Mouse (Mus musculus) retina, embryonic 14.5 days (tissue): ENCODE results near the gene Cfi.

Source experiments
- DNase-seq: peaks from one replicate; pipeline ENCODE4 v3.0.0-alpha.2; 2015; ENCODE audit warnings: low spot score

Gene Cfi

DNA sequence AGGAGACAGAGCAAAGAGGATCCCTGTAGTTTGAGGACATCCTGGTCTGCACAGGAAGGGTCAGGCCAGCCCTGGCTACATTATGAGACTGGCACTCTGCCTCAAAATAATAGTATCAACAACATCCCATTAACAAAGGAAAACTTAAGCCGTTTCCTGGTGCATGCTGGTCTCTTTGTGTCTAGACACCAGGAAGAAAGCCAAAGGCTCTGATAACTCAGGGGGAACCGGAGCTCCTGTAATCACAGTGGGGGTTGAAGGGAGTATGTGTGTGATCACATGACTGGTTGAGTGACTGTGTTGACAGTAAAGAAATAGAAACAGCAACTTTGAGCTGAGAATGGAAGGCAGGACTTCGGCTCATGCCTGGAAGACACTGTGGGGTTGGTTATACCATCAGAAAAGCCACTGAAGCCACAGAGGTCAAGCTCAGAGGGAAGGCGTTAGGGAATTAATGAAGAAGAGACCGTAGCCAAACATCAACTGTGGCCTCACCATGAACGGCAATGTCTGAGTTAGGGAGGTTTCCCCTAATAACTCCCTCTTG, at the start of gene Cfi:
TSS of gene Cfi (plus strand) at position 497 of the 547 bp plus-strand sequence.
- no peak for DNase-seq

GRCm38 (mm10) chr3:129793801-129794200, 41.9 kb upstream of the Cfi start:
- DNase-seq: no peak

- no peak for DNase-seq
Measured at GRCm38 (mm10) chr3:129797341-129797740, 38.3 kb upstream of the Cfi start.

DNA sequence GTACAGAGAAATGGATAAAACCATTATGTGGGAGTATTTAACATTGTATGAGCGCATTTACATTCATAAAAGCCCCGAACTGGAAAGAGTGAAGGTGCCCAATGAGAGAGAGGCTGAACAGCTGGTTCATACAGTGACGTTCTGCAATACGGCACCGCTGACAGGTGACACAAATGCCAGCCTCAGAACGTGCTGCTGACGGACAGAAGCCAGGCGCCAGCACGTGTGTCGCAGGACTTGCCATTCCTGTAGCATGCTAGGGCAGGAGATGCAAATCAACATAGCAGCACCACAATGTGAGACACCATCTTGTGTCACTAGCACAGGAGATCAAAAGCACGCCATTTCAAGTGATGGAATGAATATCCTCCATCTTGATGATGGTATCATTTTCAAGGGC, 37.1 kb upstream of the Cfi start:
- DNase-seq: no peak

- no peak for DNase-seq
Measured at GRCm38 (mm10) chr3:129799011-129799410, 36.7 kb upstream of the Cfi start.

- no peak for DNase-seq
Measured at GRCm38 (mm10) chr3:129803765-129804164, 31.9 kb upstream of the Cfi start, which contains the start of gene Lrit3. Gene Lrit3, minus strand, starts transcription at chr3:129804030.

- peak; percentile 35 for DNase-seq
Measured at GRCm38 (mm10) chr3:129820847-129821246, 14.8 kb upstream of the Cfi start.

GRCm38 (mm10) chr3:129821736-129822135, 13.9 kb upstream of the Cfi start:
- no peak for DNase-seq

- DNase-seq: peak; percentile 74
Measured at GRCm38 (mm10) chr3:129822206-129822775, 13.4 kb upstream of the Cfi start, which contains the start of gene Rrh. Gene Rrh, minus strand, starts transcription at chr3:129822587.

DNA sequence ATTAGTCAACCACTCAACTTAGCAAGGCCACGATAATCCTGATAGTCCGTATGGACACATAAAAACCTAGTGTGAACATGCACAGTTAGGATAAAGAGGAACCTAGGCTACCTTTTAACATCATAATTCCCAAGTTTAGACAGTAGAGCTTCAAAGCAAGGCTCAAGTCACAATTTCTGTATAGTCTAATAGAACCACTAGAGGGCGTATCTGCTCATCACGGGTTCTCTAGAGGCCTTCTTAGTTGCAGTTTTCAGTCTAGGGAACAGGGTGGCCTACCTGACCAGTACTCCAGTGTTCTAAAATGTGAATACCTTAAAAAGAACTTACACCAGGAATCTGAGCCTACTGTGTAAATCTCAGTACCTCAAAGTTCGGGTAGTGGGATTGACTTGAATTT, 12.4 kb upstream of the Cfi start:
- DNase-seq: peak; percentile 83

- DNase-seq: no peak
Measured at GRCm38 (mm10) chr3:129824146-129824545, 11.5 kb upstream of the Cfi start.

GRCm38 (mm10) chr3:129824891-129825290, 10.8 kb upstream of the Cfi start:
- DNase-seq: no peak

DNA sequence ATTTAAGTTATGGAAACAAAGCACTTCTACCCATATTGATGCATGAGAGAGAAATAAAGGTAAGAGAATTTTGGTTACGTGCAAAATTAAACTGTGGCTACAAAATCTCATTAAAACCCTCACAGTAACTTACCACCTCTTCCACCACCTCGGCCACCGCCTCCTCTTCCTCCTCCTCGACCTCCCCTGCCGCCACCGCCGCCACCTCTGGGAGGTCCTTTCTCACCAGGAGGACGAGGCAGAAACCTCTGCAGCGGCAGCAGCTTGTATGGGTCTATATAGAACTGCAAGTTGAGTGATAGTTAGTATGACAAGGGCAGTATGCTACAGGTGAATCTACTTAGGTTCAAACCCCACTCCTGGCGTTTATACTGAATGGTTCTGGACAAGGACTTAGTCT, 9.0 kb upstream of the Cfi start:
- no peak for DNase-seq

DNA sequence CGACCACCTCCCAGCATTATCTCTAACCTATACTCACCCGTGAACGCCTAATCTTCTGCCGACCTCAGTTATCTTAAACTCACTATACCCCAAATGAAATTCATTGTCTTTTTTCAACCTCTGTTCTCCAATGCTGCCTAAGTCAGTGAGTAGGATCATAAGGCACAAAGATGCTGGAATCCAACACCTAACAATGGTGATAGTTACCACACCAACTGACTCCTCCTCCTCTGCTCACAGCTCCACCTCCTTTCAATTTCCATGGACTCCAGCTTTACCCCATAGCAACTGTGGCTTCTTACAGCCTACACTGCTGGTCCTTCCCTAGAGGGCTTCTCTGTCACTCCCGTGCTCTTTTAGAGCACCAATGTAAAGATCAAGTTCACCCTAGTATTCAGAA, 8.0 kb upstream of the Cfi start:
- no peak for DNase-seq

DNA sequence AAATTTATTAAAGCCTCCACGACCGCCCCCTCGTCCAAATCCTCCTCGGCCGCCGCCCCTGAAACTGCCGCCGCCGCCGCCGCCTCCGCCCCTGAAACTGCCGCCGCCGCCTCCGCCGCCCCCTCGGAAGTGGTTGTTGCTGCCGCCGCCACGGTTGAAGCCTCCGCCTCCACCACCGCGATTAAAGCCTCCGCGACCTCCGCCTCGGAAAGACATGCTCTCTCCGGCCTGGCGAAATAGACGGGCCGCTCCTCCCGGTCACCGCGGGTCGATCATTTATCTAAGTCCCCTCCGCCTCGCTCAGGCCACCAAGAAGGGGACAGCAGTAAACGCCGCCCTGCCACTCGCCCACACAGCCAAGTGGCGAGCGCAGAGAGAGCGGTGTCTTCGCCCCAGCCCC, 5.1 kb upstream of the Cfi start:
- DNase-seq: no peak

GRCm38 (mm10) chr3:129831035-129831568, 4.6 kb upstream of the Cfi start, which contains the start of gene Gar1:
Gene Gar1, minus strand, starts transcription at chr3:129831396.
- peak; percentile 99 for DNase-seq

DNA sequence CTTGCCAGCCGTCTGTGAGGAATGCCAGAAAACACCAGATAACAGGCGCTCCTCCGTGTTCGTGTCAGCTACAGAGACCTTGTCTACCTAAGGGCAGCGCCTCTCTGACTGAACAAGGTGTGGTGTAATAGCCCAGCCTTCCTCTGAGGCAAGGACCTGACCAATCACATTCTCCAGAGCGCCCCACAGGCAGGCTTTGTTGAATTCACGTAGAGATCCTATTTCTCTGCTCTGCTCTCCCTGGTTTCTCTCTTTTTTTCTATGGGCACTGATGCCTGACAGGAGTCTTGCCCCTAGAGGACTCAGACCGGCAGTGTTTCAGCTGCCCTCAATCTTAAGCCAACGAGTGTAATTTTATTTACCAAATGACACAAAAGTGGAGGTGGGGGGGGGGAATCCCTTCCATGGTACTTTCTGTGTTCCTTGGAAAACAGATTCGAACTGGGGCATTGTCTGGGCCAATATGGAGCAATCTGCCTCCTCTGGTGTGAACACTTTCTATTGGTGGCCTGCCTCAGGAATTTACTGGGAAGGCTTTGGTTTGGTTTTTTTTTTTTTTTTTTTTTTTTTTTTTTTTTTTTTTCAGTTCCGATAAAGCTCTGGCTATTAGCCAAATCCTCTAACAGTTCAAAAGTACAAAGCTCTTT, 490 bp downstream of the Cfi start:
- DNase-seq: no peak

DNA sequence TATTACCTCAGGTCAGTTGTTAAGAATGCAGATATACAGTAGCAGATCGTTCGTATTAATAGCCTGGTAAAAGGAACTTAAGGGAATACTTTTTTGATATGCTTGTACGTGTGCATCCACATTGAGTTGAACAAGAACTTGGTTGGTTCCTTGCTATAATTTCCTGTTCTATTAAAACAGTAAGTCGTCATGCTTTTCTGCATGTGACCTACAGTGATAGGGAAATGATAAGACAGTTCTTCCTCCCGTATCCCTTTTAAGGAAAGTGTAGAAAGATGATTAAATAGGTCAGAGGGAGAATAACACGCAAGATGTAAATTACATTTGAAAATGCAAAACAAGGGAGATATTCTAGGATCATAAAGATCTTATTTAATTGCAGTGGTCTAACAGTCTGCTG, 1.3 kb downstream of the Cfi start:
- DNase-seq: no peak

DNA sequence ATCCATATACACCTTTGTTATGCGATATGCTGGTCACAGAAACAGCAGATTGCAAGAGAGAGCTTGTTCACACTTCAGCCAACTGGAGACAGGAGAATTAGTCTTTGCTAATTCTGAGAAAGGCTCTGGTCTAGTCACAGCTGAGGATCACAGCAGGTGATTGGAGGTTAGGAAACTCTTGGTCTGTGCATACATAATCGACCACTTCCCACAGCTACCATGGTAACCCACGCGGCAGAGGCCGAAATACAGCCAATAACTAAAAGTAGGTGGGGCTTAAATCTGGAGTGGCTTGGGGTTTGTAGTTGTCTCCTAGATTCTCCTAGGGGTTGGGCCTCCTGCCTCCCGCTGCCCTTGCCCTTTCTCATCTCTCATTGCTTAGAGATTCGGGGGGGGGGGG, 2.3 kb downstream of the Cfi start:
- DNase-seq: no peak

GRCm38 (mm10) chr3:129845868-129846267, 10.2 kb downstream of the Cfi start:
- no peak for DNase-seq

DNA sequence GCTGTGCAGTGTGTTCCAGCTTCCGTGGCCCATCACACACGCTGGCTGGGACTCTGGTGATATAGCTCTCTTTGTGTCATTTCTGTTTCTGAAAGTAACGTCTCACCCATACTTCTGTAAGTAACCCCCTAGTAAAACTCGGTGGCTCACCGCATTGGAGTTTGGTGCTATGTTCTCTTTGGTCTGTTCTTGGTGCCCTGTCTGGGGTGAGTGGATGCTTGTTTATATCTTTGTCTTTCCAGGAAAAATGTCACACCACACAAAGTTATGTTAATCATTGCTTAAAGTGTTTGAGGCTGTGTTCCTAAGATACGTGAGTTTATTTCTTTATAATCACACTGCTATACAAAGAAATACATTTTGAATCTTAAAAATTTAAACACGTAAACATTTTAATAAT, 11.2 kb downstream of the Cfi start:
- no peak for DNase-seq

DNA sequence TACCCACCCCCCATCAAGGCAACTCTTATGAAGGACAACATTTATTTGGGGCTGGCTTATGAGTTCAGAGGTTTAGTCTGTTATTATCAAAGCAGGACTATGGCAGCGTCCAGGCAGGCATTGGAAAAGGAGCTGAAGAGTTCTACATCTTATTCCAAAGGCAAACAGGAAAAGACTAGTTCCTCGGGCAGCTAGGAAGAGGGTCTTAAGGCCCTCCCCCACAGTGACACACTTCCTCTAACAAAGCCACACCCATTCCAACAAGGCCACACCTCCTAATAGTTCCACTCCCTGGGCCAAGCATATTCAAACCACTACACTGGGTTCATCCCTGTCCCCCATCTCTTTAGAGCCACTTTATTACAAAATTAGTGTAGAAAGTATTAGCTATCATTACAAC, 26.9 kb downstream of the Cfi start:
- DNase-seq: no peak

DNA sequence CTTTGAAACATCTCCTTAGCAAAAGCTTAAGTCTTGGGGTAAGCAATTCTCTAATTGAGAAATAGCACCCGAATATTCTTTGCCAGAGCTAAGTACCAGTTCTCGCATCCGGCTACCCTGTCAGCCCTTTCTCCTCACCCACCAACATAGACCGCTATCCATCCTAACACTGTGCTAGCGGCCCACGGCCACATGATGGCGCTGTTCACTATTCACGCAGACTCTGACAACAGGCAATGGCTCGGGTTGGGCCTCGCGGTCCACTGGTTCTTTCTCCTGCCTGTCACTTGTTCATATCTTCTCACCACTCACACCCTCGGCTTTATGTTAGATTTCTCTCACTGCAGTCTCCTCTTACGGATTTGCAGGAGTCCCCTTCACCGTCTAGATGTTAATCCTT, 28.0 kb downstream of the Cfi start:
- DNase-seq: peak; percentile 55
